Mouse (Mus musculus) erythroblast, embryonic 14.5 days (primary cell): ENCODE results near the gene Rab10.

Experiments used
- GATA1 ChIP-seq: IDR thresholded peaks from 2 replicates; pipeline ENCODE4 v1.6.1; 2012; ENCODE audit warnings: low read length, inconsistent platforms, mixed read lengths
- TAL1 ChIP-seq: IDR thresholded peaks from 3 replicates; pipeline ENCODE4 v1.6.1; 2012; ENCODE audit warnings: low read length, inconsistent platforms, mixed read lengths

DNA sequence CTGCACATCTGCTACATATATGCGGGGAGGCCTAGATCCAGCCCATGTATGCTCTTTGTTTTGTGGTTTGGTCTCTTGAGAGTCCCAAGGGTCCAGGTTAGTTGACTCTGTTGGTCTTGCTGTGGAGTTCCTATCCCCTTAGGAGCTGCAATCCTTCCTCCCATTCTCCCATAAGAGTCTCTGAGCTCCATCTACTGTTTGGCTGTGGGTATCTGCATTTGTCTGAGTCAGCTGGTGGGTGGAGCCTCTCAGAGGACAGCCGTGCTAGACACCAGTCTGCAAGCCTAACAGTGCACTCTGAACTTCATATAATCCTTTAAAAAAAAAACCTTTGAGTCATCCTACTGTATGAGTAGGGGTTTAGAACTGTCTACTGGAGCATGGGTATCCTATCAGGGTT is 99.6 kb downstream of the Rab10 start:
- TF ChIP-seq GATA1 (no peak), TAL1 (no peak)
